Mouse (Mus musculus) left cerebral cortex, postnatal 4 days (tissue): ENCODE measurements around the gene Efemp1. TPM values are rescaled to one million over a fixed set of nuclear protein-coding genes. Genes with fewer than 3 reads are reported as not detected.

Source experiments
- DNase-seq: peaks from one replicate; pipeline ENCODE4 v3.0.0-alpha.2; 2022
- intact Hi-C: fragments of 180-260 bp; cut with DNase I; formaldehyde crosslinking; loops from one replicate; pipeline ENCODE4 v1.15.1; 2025
- total RNA-seq, 2 experiments: library from RNA; stranded (reverse); gene quantifications; 2 replicates each; pipeline ENCODE4 v1.2.3; 2021

Efemp1 gene
- 1 to 10 TPM; 3.0 to 3.3 TPM for total RNA-seq

DNA sequence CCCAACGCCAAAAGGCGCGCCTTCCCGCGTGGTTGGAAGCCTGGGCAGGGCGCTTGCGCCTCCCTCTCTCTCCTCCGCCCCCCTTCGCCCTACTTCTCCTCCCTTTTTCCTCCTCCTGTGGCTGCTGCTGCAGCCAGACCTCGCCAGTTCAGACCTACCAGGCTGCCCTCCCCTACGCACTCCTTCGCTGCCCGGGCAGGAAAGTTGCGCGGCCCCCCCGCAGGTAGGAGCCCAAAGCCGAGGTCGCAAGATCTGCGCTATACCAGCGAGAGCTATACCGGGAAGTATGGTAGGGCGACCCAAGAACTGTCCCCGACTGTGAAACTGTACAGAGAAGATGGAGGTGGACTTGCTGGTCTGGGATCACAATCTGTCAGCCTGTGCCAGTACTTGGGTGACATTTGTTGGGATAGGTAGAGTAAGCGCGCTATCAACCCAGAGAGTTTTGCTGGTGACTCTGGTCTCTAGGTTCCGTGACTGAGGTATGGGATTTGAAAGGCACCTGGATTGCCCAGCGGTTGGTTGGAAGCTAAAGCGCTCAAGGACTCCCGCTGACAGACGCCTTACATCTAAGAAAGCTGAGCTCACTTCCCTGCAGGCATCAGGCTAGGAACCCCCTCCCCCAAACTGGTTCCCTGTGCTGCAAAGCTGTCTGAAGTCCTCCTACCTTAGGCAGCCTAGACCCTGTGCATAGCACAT lies at the start of gene Efemp1:
Gene Efemp1, plus strand, starts transcription at position 103 of the 699 bp plus-strand sequence.
- DNase-seq: peak; percentile 13
- intact Hi-C loops: no loop called here

GRCm38 (mm10) chr11:28808685-28809084 lies 44.3 kb upstream of the Efemp1 start:
- peak; percentile 11 for DNase-seq
- intact Hi-C loops: loop anchor here (10.0 kb wide), 1 partner anchor 236 kb away; no protein-coding TSS in a partner anchor

- no peak for DNase-seq
- intact Hi-C loops: no loop called here
Measured at GRCm38 (mm10) chr11:28811874-28812273, 41.1 kb upstream of the Efemp1 start.

- intact Hi-C loops: no loop called here
- DNase-seq: no peak
Measured at GRCm38 (mm10) chr11:28812564-28812963, 40.4 kb upstream of the Efemp1 start.

- intact Hi-C loops: no loop called here
- no peak for DNase-seq
Measured at GRCm38 (mm10) chr11:28817405-28817804, 35.6 kb upstream of the Efemp1 start.

- DNase-seq: no peak
- intact Hi-C loops: no loop called here
Measured at GRCm38 (mm10) chr11:28826950-28827349, 26.1 kb upstream of the Efemp1 start.

GRCm38 (mm10) chr11:28833809-28834208 lies 19.2 kb upstream of the Efemp1 start:
- intact Hi-C loops: no loop called here
- DNase-seq: no peak

GRCm38 (mm10) chr11:28835141-28835540 lies 17.9 kb upstream of the Efemp1 start:
- intact Hi-C loops: no loop called here
- no peak for DNase-seq

GRCm38 (mm10) chr11:28849841-28850240 lies 3.2 kb upstream of the Efemp1 start:
- no peak for DNase-seq
- intact Hi-C loops: no loop called here

DNA sequence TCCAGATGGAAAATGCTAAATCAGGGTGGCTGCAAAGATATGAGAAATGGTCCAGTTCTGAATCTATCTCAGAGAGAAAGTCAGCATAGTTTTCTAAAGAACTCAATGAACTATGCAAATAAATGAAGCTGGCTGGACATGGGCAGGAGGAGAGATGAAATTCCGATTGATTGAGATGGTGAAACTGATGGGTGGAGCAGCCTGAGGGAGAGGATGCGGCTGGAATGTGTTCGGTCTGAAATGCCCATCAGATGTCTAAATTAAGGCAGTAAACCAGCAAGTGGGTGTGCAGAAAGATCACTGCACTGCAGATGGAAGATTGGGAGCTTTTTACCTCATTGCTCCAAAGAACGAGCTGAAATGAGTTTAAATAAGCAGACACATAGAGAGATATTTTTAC lies 1.4 kb upstream of the Efemp1 start:
- intact Hi-C loops: no loop called here
- DNase-seq: no peak

GRCm38 (mm10) chr11:28852361-28852919 lies 564 bp upstream of the Efemp1 start:
- intact Hi-C loops: no loop called here
- DNase-seq: no peak

DNA sequence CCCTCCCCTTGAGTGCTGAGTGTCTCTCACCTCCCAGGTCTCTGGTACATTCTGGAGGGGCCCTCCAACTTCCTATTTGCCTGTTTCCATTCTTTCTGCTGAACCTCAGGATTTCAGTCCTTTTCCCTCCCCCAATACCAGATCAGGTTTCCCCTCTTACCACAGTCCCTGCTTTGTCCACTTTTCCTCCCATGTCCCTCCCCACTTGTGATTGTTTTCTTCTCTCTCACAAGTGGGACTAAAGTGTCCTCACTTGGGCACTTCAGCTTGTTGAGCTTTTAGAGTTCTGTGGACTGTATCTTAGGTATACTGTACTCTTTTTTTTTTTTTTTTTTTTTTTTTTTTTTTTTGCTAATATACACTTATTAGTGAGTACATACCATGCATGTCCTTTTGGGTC lies 6.1 kb downstream of the Efemp1 start:
- DNase-seq: no peak
- intact Hi-C loops: no loop called here

DNA sequence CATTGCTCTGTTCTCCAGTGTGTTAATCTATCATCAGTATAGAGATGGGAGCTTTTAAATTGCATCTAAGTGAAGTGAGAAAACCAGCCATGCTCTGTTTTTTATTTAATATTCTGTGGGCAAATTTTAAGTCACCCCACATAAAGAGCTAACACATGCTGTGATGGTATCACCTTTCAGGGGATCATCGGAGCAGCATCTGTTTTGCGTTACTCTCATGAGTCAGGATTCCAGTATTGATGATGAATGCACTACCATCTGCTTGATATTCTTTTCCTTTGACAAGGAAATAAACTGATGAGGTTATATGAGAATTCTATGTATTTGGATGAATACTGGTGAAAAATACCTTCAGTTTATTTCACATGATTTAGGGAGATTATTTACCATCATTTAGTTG lies 16.1 kb downstream of the Efemp1 start:
- intact Hi-C loops: no loop called here
- no peak for DNase-seq

DNA sequence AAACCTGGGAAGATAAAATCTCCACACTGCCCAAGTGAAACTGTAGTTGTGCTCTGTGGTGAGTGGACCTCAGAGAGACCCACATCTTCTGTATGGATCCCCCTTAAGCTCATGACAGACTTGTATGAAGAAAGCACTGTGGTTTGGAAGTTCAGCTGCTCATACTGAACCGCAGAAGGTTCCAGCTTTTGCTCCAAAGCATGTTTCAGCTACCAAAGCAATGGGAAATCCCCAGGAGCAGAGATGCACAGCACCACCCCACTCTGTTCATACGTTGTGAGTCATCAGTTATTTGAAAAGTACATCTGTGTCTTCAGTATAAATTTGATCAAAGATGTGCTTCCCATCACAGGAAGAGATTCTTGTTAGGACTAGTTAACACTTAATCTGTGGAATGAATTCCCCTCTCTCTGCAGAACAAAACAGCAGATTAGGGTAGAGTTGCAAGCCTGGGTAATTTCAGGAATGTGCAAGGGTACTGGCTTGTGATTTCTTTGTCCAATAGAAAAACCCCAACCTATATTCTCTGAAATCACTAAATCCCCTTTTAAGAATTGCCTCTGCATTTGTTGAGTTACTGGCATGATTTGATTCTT lies 28.5 kb downstream of the Efemp1 start:
- intact Hi-C loops: no loop called here
- DNase-seq: no peak

DNA sequence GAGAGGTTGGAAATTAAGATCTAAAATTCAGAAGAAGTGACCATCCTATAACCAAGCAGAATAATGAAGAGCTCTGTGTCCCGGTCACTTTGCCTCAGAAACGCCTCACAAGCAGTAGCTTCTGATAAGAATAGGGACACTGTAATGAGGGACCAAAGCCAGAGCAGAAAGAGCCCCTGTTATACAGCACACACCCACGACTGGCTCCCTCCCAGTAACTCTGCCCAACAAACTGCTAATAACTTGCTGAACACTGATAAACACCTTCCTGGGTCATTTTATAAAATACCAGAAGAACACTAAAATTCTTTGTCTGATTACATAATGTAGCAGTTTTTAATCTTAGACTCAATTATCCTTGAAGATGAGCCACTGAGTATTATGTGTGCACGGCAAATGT lies 30.1 kb downstream of the Efemp1 start:
- no peak for DNase-seq
- intact Hi-C loops: no loop called here

- no peak for DNase-seq
- intact Hi-C loops: no loop called here
Measured at GRCm38 (mm10) chr11:28889538-28889937, 36.5 kb downstream of the Efemp1 start.

DNA sequence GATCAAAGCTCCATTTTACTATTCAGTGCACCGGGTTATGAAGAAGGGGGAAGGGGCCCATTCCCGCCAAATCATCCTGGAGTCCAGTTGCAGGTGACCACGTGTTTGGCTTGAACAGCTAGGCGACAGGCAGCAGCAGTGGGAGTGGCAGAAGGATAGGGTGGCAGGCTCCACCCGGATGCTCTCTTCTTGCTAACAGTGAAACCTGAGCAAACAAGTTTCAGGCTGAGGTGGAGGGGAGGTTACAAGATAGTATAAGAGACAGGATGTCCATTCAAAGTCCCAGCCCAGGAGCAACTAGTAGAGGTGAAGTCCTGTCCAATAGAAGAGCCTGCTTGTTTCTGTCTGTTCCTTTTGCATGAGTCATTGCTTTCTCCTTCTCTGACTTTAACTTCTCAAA lies 38.5 kb downstream of the Efemp1 start:
- intact Hi-C loops: no loop called here
- DNase-seq: no peak

DNA sequence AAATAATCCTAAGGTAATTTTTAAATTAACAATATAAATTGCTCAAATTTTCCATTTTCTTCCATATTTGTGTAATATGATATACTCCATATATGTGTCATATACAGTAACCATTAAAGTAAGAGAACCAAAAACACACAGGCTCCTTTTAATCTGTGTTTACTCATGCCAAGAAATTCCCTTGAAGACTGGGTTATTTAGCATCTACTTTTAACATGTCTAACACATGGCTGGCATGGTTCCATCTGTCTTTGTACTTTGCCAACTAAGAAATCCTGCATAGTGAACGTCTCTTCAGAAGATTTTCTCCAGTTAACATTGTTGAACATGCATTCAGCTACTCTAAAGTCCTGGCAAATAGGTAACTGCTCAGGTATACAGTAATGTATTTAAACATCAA lies 46.4 kb downstream of the Efemp1 start:
- DNase-seq: no peak
- intact Hi-C loops: no loop called here

DNA sequence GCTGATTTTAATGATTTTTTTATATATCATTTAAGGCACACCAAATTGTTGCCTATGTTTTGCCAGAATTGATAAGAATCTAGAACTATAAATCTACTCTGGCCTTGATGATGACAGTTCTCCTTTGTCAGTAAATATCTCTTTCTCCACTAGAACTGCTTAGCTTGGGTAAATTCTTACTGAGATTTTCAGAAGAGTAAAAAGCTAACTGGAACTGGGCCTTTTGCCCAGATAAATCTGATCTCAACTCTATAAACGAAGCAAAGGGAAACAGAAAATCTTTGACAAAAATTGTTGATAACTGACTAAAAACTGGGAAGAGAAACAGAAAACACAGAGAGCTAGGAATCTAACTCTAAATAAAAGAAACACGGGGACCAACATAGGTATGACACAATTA lies 51.6 kb downstream of the Efemp1 start:
- intact Hi-C loops: no loop called here
- DNase-seq: no peak

GRCm38 (mm10) chr11:28906288-28906687 lies 53.3 kb downstream of the Efemp1 start:
- intact Hi-C loops: no loop called here
- no peak for DNase-seq

- intact Hi-C loops: no loop called here
- no peak for DNase-seq
Measured at GRCm38 (mm10) chr11:28908908-28909545, 56.0 kb downstream of the Efemp1 start.
